Mouse (Mus musculus) lung, adult 2 months (tissue): ENCODE results near the gene Foxn3. TPM values are rescaled to one million over a fixed set of nuclear protein-coding genes. Genes with fewer than 3 reads are reported as not detected.

Experiments
- DNase-seq: peaks from one replicate; pipeline ENCODE4 v3.0.0; 2022
- H3K4me1 ChIP-seq: fragments of 200-500 bp; 2 replicates; pipeline ENCODE4 v1.6.1; 2011; ENCODE audit warnings: low read length; ENCODE audit not compliant: control insufficient read depth, insufficient read depth
- H3K4me3 ChIP-seq: fragments of 200-500 bp; replicated peaks from 2 replicates; pipeline ENCODE3; 2011; ENCODE audit warnings: low read depth, mild to moderate bottlenecking, control low read depth, low read length; ENCODE audit errors: extremely low read depth
- CTCF ChIP-seq: fragments of 200-500 bp; IDR thresholded peaks from 2 replicates; pipeline ENCODE4 v1.5.1; 2011; ENCODE audit warnings: mild to moderate bottlenecking, low read length, control low read depth; ENCODE audit not compliant: insufficient read depth
- POLR2A ChIP-seq: fragments of 200-500 bp; IDR thresholded peaks from 2 replicates; pipeline ENCODE4 v1.6.1; 2011; ENCODE audit warnings: low read depth, mild to moderate bottlenecking, control low read depth, low read length, borderline replicate concordance; ENCODE audit errors: extremely low read depth
- WGBS: fragments of 180-500 bp; shearing (Covaris S2); methylation state at CpG from one replicate; pipeline ENCODE4 v1.1.7; 2018; 5-methylcytosine and 5-hydroxymethylcytosine counted together
- polyA plus RNA-seq: library from polyadenylated mRNA; depleted of rRNA; stranded (reverse); fragments of >200 nt; gene quantifications from 2 replicates; pipeline ENCODE4 v1.2.3, GENCODE M21; 2012

The Foxn3 gene
- polyA plus RNA-seq, 1 experiment = 48.2 TPM

DNA sequence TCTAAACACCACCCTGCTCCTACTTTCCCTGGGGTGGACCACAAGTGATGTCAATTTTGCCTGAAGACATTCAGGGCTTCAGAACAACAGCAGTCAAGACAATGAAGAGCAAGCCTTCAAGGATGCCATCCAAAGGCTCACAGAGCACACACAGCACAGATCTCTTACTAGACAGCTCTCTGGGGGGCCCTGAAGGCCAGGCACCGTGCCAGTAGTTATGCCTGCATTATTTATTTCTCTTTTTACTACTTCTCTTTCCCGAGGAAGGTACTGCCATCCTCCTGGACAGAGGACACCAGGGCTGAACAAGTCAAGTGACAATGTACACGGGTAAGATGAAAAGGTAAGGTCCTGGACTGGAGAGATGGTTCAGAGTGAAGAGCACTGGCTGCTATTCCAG, 154.7 kb downstream of the Foxn3 start:
- WGBS = 57% methylated on average over 3 of the region's 3 CpGs
- TF ChIP-seq POLR2A (no peak), CTCF (no peak)

GRCm38 (mm10) chr12:99408089-99408488, 155.3 kb downstream of the Foxn3 start:
- no peak for TF ChIP-seq POLR2A
- TF ChIP-seq CTCF = no peak
- DNase-seq = no peak
- no peak overlapping the region for H3K4me3 ChIP-seq
- WGBS = 86% methylated on average over 16 of the region's 16 CpGs
- H3K4me1 ChIP-seq = peaks cover 4% of the 10 kb centered on the region; the same call in 1 of the 2 replicates

More for the DNA sequence above, 154.7 kb downstream of the Foxn3 start:
- no peak for DNase-seq
- Histone ChIP-seq H3K4me1 (peaks cover 4% of the 10 kb centered on the region; the same call in 1 of the 2 replicates), H3K4me3 (no peak overlapping the region)

DNA sequence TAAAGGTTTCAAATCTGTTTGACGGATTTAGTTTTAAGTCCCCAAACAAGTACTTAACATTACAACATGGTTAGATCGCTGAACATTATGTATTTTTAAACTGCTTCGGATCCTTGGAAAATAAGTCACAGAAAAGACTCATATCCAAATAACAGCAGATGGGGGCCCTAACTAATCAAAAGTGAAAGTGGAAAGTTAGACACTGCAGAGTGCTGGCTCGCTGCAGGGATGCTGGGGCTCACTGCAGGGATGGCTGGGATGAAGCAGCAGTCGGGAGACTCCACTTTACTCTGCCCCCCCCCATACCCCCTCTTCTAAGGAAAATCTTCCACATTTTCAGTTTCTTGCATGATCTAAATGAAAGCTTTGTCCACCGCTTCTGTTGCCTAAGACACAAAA, 156.1 kb downstream of the Foxn3 start:
- no peak for DNase-seq
- 21% methylated on average over 6 of the region's 6 CpGs for WGBS

DNA sequence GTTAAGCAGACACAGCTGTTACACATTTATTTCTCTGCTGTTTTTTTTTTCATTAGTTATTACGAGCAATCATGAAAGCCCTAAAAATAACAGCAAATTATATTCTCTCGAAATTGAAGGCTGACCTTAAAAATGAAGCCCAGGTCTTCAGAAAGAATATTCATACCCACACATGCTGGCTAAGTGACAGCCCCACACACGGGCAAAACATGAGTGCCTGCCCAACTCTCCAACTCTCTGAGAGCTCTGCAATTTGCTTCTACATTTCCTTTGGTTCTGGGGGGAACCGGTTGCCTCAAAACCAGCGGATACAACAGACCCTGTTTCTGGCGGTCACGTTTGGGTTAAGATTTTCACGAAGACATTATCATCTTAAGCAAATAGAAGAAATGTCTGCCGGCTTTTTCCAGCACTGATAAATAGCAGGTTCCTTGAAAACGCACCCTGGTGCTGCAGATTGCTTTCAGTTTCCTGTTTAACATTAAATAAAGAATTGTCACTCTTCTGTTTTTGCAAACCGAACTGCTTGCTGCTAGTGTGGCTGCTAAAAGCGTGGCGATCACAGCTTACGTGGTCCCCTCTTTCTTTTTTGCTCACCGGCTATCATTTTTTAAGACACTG, 156.6 kb downstream of the Foxn3 start:
- DNase-seq = no peak
- Histone ChIP-seq H3K4me1 (peaks cover 4% of the 10 kb centered on the region; the same call in 1 of the 2 replicates), H3K4me3 (peak overlapping the region; percentile 52)
- TF ChIP-seq POLR2A (no peak), CTCF (no peak)
- 10% methylated on average over 15 of the region's 15 CpGs for WGBS

More for the DNA sequence above, 156.1 kb downstream of the Foxn3 start:
- Histone ChIP-seq H3K4me1 (peaks cover 4% of the 10 kb centered on the region; the same call in 1 of the 2 replicates), H3K4me3 (peak overlapping the region; percentile 52)
- TF ChIP-seq POLR2A = no peak
- TF ChIP-seq CTCF = no peak

- DNase-seq = peak; percentile 27
- Histone ChIP-seq H3K4me1 (peaks cover 4% of the 10 kb centered on the region; the same call in 1 of the 2 replicates), H3K4me3 (no peak overlapping the region)
- 18% methylated on average over 9 of the region's 9 CpGs for WGBS
- no peak for TF ChIP-seq POLR2A
- TF ChIP-seq CTCF = no peak
These were observed 157.1 kb downstream of the Foxn3 start for GRCm38 (mm10) chr12:99406254-99406653.

- Histone ChIP-seq H3K4me3 (no peak overlapping the region), H3K4me1 (peaks cover 4% of the 10 kb centered on the region; the same call in 1 of the 2 replicates)
- DNase-seq = no peak
- no peak for TF ChIP-seq CTCF
- no peak for TF ChIP-seq POLR2A
- 74% methylated on average over 4 of the region's 4 CpGs for WGBS
These were observed 158.0 kb downstream of the Foxn3 start for GRCm38 (mm10) chr12:99405401-99405800.

- H3K4me1 ChIP-seq = peaks cover 4% of the 10 kb centered on the region; the same call in 1 of the 2 replicates
- WGBS = 97% methylated on average over 5 of the region's 5 CpGs
- DNase-seq = no peak
- TF ChIP-seq CTCF (no peak), POLR2A (no peak)
- no peak overlapping the region for H3K4me3 ChIP-seq
These were observed 160.4 kb downstream of the Foxn3 start for GRCm38 (mm10) chr12:99403004-99403403.

- no peak overlapping the region for H3K4me3 ChIP-seq
- 80% methylated on average over 8 of the region's 8 CpGs for WGBS
- peak; percentile 24 for DNase-seq
- H3K4me1 ChIP-seq = no peaks in the 10 kb centered on the region
- no peak for TF ChIP-seq CTCF
- TF ChIP-seq POLR2A = no peak
These were observed 162.5 kb downstream of the Foxn3 start for GRCm38 (mm10) chr12:99400907-99401306.

DNA sequence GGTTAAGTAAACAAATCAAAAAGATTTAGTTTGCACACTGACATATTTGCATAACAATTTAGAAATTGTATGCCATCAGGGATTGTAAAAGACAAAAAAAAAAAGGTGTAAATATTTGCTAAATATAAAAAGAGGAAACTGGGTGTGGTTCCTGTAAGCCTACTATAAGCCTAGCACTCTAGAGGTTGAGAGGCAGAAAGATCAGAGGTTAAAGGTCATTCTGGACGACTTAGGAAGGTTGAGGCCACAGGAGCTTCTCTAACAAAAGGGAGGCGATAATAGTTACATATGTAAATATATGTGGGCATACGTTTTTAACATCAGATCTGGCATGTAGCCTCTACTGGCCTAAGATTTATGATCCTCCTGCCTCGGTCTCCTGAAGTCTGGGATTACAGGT, 163.8 kb downstream of the Foxn3 start:
- DNase-seq = no peak
- Histone ChIP-seq H3K4me3 (no peak overlapping the region), H3K4me1 (no peaks in the 10 kb centered on the region)
- TF ChIP-seq CTCF (no peak), POLR2A (no peak)
- WGBS = 66% methylated on average over 4 of the region's 4 CpGs

DNA sequence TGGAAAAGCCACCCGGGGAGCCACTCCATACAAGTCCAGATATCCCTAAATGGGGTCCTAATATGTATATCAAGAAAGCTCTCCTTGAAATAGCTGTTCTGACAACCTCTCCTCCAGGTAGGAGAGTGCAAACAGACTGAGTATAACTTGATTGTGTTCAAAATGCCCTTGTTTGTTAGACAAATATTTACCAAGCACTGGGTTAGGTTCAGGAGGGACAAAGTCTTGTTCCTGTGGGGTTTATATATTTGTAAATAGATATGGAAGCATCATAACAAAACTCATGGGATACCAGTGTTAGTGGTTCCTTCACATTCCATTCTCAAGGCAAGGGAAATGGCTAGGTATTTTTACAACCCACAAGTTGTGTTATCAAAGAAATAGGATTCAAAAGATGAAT, 166.9 kb downstream of the Foxn3 start:
- Histone ChIP-seq H3K4me3 (no peak overlapping the region), H3K4me1 (peaks cover 3% of the 10 kb centered on the region; the same call in 1 of the 2 replicates)
- DNase-seq = no peak
- WGBS = 86% methylated on average over 1 of the region's 1 CpGs
- no peak for TF ChIP-seq CTCF
- no peak for TF ChIP-seq POLR2A

DNA sequence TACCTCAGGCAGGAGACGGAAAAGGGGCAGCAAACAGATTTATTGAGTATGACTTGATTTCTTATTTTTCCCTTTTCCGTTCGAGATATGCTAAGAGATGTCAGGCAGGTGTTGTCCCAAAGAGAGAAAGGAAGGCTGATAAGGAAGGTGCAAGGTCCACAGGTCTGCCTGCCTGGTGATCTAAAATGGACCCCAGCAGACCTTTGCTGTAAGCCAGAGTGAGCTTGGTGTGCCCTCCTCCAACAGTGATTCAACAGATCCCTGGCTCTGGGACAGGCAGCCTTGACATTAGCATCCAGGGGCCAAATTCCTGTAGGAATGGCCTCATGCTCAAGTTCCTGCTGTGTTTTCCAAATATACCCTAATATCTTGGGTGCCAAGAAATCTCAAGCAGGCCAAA, 168.3 kb downstream of the Foxn3 start:
- Histone ChIP-seq H3K4me3 (no peak overlapping the region), H3K4me1 (peaks cover 3% of the 10 kb centered on the region; the same call in 1 of the 2 replicates)
- 87% methylated on average over 3 of the region's 3 CpGs for WGBS
- DNase-seq = no peak
- TF ChIP-seq POLR2A (no peak), CTCF (no peak)
